Mouse (Mus musculus) C2C12 (cell line): ENCODE data around the gene Rab14. TPM values are rescaled to one million over a fixed set of nuclear protein-coding genes. Genes with fewer than 3 reads are reported as not detected.

Experiments used
- H3K27me3 ChIP-seq: one replicate; pipeline ENCODE4 v1.6.1; 2011; ENCODE audit not compliant: control insufficient read depth, insufficient read depth, insufficient read length
- H3K36me3 ChIP-seq: one replicate; pipeline ENCODE4 v1.6.1; 2011; ENCODE audit not compliant: control insufficient read depth, insufficient read depth
- H3K4me3 ChIP-seq: one replicate; pipeline ENCODE4 v1.5.1; 2011; ENCODE audit warnings: mild to moderate bottlenecking, control low read depth; ENCODE audit not compliant: poor library complexity, insufficient read depth, severe bottlenecking
- H3K79me2 ChIP-seq: one replicate; pipeline ENCODE4 v1.6.1; 2011; ENCODE audit not compliant: control insufficient read depth, insufficient read depth
- H3K79me3 ChIP-seq: one replicate; pipeline ENCODE4 v1.6.1; 2011; ENCODE audit warnings: low read depth, control low read depth
- H3ac ChIP-seq: one replicate; pipeline ENCODE3; 2011; ENCODE audit warnings: low read depth; ENCODE audit not compliant: control insufficient read depth, insufficient read length
- CEBPB ChIP-seq: IDR thresholded peaks from one replicate; pipeline ENCODE4 v1.6.1; 2011; ENCODE audit warnings: low read depth, mild to moderate bottlenecking, control low read depth, moderate library complexity
- CTCF ChIP-seq: IDR thresholded peaks from one replicate; pipeline ENCODE4 v1.5.1; 2011; ENCODE audit not compliant: control insufficient read depth, insufficient read depth, insufficient read length
- FOSL1 ChIP-seq: IDR thresholded peaks from one replicate; pipeline ENCODE4 v1.8.0; 2011; ENCODE audit warnings: mild to moderate bottlenecking, low read length; ENCODE audit not compliant: poor library complexity, insufficient read depth, severe bottlenecking
- MAX ChIP-seq: IDR thresholded peaks from one replicate; pipeline ENCODE4 v1.6.1; 2011; ENCODE audit warnings: mild to moderate bottlenecking, control low read depth
- MYOD1 ChIP-seq: IDR thresholded peaks from one replicate; pipeline ENCODE4 v1.6.1; 2011; ENCODE audit warnings: low read depth; ENCODE audit not compliant: control insufficient read depth, insufficient read length
- MYOG ChIP-seq: IDR thresholded peaks from one replicate; pipeline ENCODE4 v1.6.1; 2011; ENCODE audit not compliant: control insufficient read depth, insufficient read length; ENCODE audit errors: extremely low read depth
- USF1 ChIP-seq: IDR thresholded peaks from one replicate; pipeline ENCODE4 v1.6.1; 2011; ENCODE audit warnings: low read depth, mild to moderate bottlenecking, control low read depth, moderate library complexity
- polyA plus RNA-seq: library from polyadenylated mRNA; unstranded; fragments of >200 nt; fragmentation: generic; extraction: Trizol; gene quantifications from one replicate; pipeline ENCODE4 v1.2.1, GENCODE M21; 2012; ENCODE audit warnings: missing spikeins

The Rab14 gene
- polyA plus RNA-seq, 1 experiment: 47.9 TPM

- TF ChIP-seq MYOG (no peak), FOSL1 (no peak), CEBPB (no peak), MYOD1 (no peak), CTCF (no peak), MAX (no peak), USF1 (no peak)
Observed at GRCm38 (mm10) chr2:35208931-35209665, 8.2 kb upstream of the Rab14 start.

GRCm38 (mm10) chr2:35208054-35208453, 7.1 kb upstream of the Rab14 start:
- H3K4me3 ChIP-seq: no peak overlapping the region
- H3K27me3 ChIP-seq: no peaks in the 10 kb centered on the region
- no peaks in the 10 kb centered on the region for H3K79me3 ChIP-seq
- TF ChIP-seq CTCF (no peak), FOSL1 (no peak), MYOD1 (no peak), CEBPB (no peak), MAX (no peak), MYOG (no peak), USF1 (no peak)
- H3ac ChIP-seq: no peak overlapping the region
- no peaks in the 10 kb centered on the region for H3K79me2 ChIP-seq
- H3K36me3 ChIP-seq: no peaks in the 10 kb centered on the region

More at GRCm38 (mm10) chr2:35208931-35209665, 8.2 kb upstream of the Rab14 start:
- H3K79me2 ChIP-seq: no peaks in the 10 kb centered on the region
- no peak overlapping the region for H3K4me3 ChIP-seq
- no peak overlapping the region for H3ac ChIP-seq
- H3K36me3 ChIP-seq: no peaks in the 10 kb centered on the region
- no peaks in the 10 kb centered on the region for H3K27me3 ChIP-seq
- H3K79me3 ChIP-seq: no peaks in the 10 kb centered on the region

- Histone ChIP-seq H3K79me2 (no peaks in the 10 kb centered on the region), H3ac (no peak overlapping the region), H3K27me3 (no peaks in the 10 kb centered on the region), H3K36me3 (no peaks in the 10 kb centered on the region), H3K4me3 (no peak overlapping the region), H3K79me3 (no peaks in the 10 kb centered on the region)
- TF ChIP-seq MYOD1 (no peak), FOSL1 (no peak), CEBPB (no peak), MAX (no peak), MYOG (no peak)
Observed at GRCm38 (mm10) chr2:35206761-35207160, 5.8 kb upstream of the Rab14 start.

- TF ChIP-seq MYOG (no peak), MYOD1 (no peak), CEBPB (no peak), FOSL1 (no peak), MAX (no peak), CTCF (no peak), USF1 (no peak)
Observed at GRCm38 (mm10) chr2:35203729-35204128, 2.8 kb upstream of the Rab14 start.

GRCm38 (mm10) chr2:35199971-35200897, 686 bp downstream of the Rab14 start:
- Histone ChIP-seq H3K79me3 (peaks cover 49% of the 10 kb centered on the region), H3K27me3 (no peaks in the 10 kb centered on the region), H3K36me3 (peaks cover 28% of the 10 kb centered on the region), H3ac (peak overlapping the region; percentile 98), H3K79me2 (peaks cover 56% of the 10 kb centered on the region), H3K4me3 (peak overlapping the region; percentile 92)
- no peak for TF ChIP-seq CTCF
- peak; percentile 38 for TF ChIP-seq MAX

More at GRCm38 (mm10) chr2:35203729-35204128, 2.8 kb upstream of the Rab14 start:
- H3K36me3 ChIP-seq: peaks cover 5% of the 10 kb centered on the region
- H3K4me3 ChIP-seq: no peak overlapping the region
- H3K79me3 ChIP-seq: peaks cover 15% of the 10 kb centered on the region
- no peaks in the 10 kb centered on the region for H3K27me3 ChIP-seq
- H3K79me2 ChIP-seq: peaks cover 21% of the 10 kb centered on the region
- no peak overlapping the region for H3ac ChIP-seq

- Histone ChIP-seq H3ac (peak overlapping the region; percentile 98), H3K79me3 (peaks cover 56% of the 10 kb centered on the region), H3K27me3 (no peaks in the 10 kb centered on the region), H3K36me3 (peaks cover 34% of the 10 kb centered on the region), H3K4me3 (peak overlapping the region; percentile 92), H3K79me2 (peaks cover 63% of the 10 kb centered on the region)
- TF ChIP-seq CTCF: no peak
- no peak for TF ChIP-seq MYOD1
- TF ChIP-seq FOSL1: no peak
- TF ChIP-seq CEBPB: no peak
- TF ChIP-seq USF1: no peak
- no peak for TF ChIP-seq MAX
- TF ChIP-seq MYOG: no peak
Observed at GRCm38 (mm10) chr2:35199541-35199940, 1.4 kb downstream of the Rab14 start.
